Mouse (Mus musculus): ENCODE measurements around the gene Cit.

Cit gene

GRCm38 (mm10) chr5:116009884-116010627, 165.0 kb downstream of the Cit start:
- in situ Hi-C loops (cut with MboI, MseI), result no loop called here

GRCm38 (mm10) chr5:116011700-116012099, 166.6 kb downstream of the Cit start:
- in situ Hi-C loops (cut with MboI, MseI), result no loop called here

- in situ Hi-C loops (cut with MboI, MseI), result no loop called here
These were observed 167.4 kb downstream of the Cit start for GRCm38 (mm10) chr5:116012503-116012902.

GRCm38 (mm10) chr5:116013821-116014220, 168.7 kb downstream of the Cit start:
- in situ Hi-C loops (cut with MboI, MseI), result no loop called here

GRCm38 (mm10) chr5:116014237-116014636, 169.2 kb downstream of the Cit start:
- in situ Hi-C loops (cut with MboI, MseI), result no loop called here

GRCm38 (mm10) chr5:116016542-116016941, 171.5 kb downstream of the Cit start:
- in situ Hi-C loops (cut with MboI, MseI), result no loop called here

GRCm38 (mm10) chr5:116017391-116017790, 172.3 kb downstream of the Cit start:
- in situ Hi-C loops (cut with MboI, MseI), result no loop called here

- in situ Hi-C loops (cut with MboI, MseI), result no loop called here
These were observed 173.1 kb downstream of the Cit start for GRCm38 (mm10) chr5:116018196-116018595.

GRCm38 (mm10) chr5:116018784-116019183, 173.7 kb downstream of the Cit start:
- in situ Hi-C loops (cut with MboI, MseI), result no loop called here

- in situ Hi-C loops (cut with MboI, MseI), result no loop called here
These were observed 174.3 kb downstream of the Cit start for GRCm38 (mm10) chr5:116019371-116019770.

- in situ Hi-C loops (cut with MboI, MseI), result no loop called here
These were observed 176.5 kb downstream of the Cit start for GRCm38 (mm10) chr5:116021552-116021951.

- in situ Hi-C loops (cut with MboI, MseI), result no loop called here
These were observed 177.1 kb downstream of the Cit start for GRCm38 (mm10) chr5:116022131-116022530.

- in situ Hi-C loops (cut with MboI, MseI), result no loop called here
These were observed 177.7 kb downstream of the Cit start for GRCm38 (mm10) chr5:116022658-116023200.

- in situ Hi-C loops (cut with MboI, MseI), result no loop called here
These were observed 178.2 kb downstream of the Cit start for GRCm38 (mm10) chr5:116023251-116023661.

GRCm38 (mm10) chr5:116023821-116024284, 178.8 kb downstream of the Cit start:
- in situ Hi-C loops (cut with MboI, MseI), result no loop called here

- in situ Hi-C loops (cut with MboI, MseI), result no loop called here
These were observed 179.3 kb downstream of the Cit start, which contains the start of gene Prkab1 for GRCm38 (mm10) chr5:116024327-116024739. Gene Prkab1, minus strand, starts transcription at chr5:116024508.

- in situ Hi-C loops (cut with MboI, MseI), result no loop called here
These were observed 181.0 kb downstream of the Cit start for GRCm38 (mm10) chr5:116026107-116026506.

GRCm38 (mm10) chr5:116026561-116026960, 181.5 kb downstream of the Cit start:
- in situ Hi-C loops (cut with MboI, MseI), result no loop called here

GRCm38 (mm10) chr5:116029071-116029470, 184.0 kb downstream of the Cit start:
- in situ Hi-C loops (cut with MboI, MseI), result no loop called here

- in situ Hi-C loops (cut with MboI, MseI), result loop anchor here (10.0 kb wide), 1 partner anchor 184 kb away; no protein-coding TSS in a partner anchor
These were observed 185.6 kb downstream of the Cit start for GRCm38 (mm10) chr5:116030566-116031189.

- in situ Hi-C loops (cut with MboI, MseI), result loop anchor here (10.0 kb wide), 1 partner anchor 184 kb away; no protein-coding TSS in a partner anchor
These were observed 186.1 kb downstream of the Cit start for GRCm38 (mm10) chr5:116031190-116031577.

GRCm38 (mm10) chr5:116036465-116036864, 191.4 kb downstream of the Cit start:
- in situ Hi-C loops (cut with MboI, MseI), result loop anchor here (10.0 kb wide), 1 partner anchor 178 kb away; no protein-coding TSS in a partner anchor
